Mouse (Mus musculus) brain, embryonic 14.5 days (tissue): ENCODE data around the gene Cds2. TPM values are rescaled to one million over a fixed set of nuclear protein-coding genes. Genes with fewer than 3 reads are reported as not detected.
"Not testable (repeated sequence)": the region's sequence is repeated elsewhere in the genome, so short reads cannot be mapped to it uniquely, and the experiment has no call there.

ENCODE experiments used
- DNase-seq: peaks from one replicate; pipeline ENCODE4 v3.0.0-alpha.2; 2011; ENCODE audit warnings: low read depth
- CTCF ChIP-seq: fragments of 200-500 bp; IDR thresholded peaks from 2 replicates; pipeline ENCODE4 v1.5.1; 2012; ENCODE audit warnings: inconsistent platforms, mild to moderate bottlenecking, moderate library complexity, borderline replicate concordance; ENCODE audit not compliant: insufficient read depth, insufficient read length; ENCODE audit errors: extremely low read depth
- POLR2A ChIP-seq: fragments of 200-500 bp; IDR thresholded peaks from 2 replicates; pipeline ENCODE4 v1.6.1; 2012; ENCODE audit warnings: mild to moderate bottlenecking, inconsistent platforms, borderline replicate concordance; ENCODE audit not compliant: poor library complexity, insufficient read depth, insufficient read length, severe bottlenecking; ENCODE audit errors: extremely low read depth
- polyA plus RNA-seq: library from polyadenylated mRNA; depleted of rRNA; stranded (reverse); fragments of >200 nt; gene quantifications from 2 replicates; pipeline ENCODE4 v1.2.3, GENCODE M21; 2012

The Cds2 gene
- polyA plus RNA-seq, 1 experiment: 59.5 TPM

DNA sequence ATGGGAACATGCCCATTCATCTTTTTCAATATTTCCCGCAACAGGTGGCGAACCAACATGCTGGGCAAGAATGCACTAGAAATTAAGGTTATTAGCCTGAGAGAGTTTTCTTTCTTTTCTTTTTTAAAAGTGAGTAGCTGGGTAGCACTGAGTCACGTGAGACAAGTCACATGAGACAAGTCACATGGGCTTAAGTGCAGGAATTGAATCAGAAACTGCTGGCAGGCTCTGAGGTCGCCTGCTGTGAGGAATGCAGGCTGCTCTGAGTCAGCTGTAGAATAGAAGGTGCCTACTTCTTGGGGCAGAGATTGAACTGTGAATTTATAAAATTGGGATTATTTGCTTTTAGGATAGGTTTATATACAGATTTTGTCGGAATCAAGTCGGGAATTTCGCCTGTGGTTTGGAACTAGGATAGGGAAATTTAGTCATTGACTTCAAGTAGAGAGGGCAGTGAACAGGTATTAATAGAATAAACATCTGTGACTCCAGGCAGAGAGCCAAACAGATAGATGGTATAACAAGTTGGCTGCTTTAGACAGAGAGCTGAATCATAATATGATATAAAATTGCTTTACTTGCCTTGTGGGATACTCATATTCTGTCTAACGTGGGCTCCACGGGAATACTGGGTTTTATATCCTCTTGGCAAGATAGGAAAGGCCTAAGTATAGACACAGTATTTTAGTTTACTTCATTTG is 23.6 kb downstream of the Cds2 start:
- DNase-seq: no peak
- TF ChIP-seq CTCF (no peak), POLR2A (no peak)

DNA sequence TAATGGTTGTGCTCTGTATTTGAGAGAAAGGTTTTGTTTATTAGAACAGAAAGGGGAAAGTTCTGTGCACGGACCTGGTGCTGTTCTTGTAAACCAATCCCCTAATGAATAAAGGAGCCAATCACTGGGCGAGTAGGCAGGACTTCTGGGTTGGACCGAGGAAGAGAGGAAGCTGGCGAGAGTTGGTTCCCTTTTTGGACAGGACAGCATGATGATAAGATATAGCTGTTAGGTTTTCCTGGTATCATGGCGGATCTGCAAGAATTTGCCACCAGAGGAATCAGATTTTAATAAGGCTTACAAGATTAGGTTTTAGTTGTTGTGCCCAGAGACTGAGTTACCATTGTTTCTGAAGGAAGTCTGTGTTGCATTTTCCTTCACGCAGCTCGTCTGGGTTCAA is 26.3 kb downstream of the Cds2 start:
- DNase-seq: not testable (repeated sequence)

DNA sequence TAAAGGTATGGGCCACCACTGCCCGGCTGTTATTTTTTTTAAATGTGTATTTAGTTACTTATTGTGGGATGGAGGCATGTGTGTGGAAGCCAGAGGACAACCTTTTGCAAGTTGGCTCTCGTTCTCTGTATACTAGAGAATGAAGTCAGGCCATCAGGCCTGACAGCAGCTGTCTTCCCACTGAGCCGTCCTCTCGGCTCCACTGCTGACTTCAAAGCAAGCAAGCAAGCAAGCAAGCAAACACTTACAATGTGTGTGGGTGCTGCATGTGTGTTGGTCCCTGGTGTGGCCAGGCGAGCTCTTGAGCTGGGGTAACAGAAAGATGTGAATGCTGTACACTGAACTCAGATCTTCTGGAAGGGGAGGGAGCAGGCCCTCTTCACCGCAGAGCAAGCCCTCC is 27.9 kb downstream of the Cds2 start:
- no peak for DNase-seq
- TF ChIP-seq CTCF (no peak), POLR2A (no peak)

DNA sequence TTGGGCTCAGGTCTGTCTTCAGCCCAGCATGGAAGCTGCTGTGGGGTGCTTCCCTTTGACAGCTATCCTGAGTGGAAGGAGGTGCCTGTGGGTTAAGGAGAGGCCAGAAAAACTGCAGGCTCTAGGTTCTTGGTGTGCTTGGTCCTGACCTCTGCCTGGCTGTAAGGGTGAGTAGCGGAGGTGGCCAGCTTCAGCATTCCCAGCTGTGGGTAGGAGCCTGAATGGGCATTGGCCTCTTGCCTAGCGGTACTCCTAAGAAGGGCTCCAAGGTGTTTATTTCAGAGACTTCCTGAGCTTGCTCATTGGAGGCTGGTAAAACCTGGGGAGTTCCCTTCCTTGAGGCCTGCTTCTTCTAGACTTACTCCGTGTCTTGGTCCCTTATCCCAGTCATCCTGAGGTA is 28.3 kb downstream of the Cds2 start:
- DNase-seq: no peak
- TF ChIP-seq POLR2A: no peak
- TF ChIP-seq CTCF: no peak

DNA sequence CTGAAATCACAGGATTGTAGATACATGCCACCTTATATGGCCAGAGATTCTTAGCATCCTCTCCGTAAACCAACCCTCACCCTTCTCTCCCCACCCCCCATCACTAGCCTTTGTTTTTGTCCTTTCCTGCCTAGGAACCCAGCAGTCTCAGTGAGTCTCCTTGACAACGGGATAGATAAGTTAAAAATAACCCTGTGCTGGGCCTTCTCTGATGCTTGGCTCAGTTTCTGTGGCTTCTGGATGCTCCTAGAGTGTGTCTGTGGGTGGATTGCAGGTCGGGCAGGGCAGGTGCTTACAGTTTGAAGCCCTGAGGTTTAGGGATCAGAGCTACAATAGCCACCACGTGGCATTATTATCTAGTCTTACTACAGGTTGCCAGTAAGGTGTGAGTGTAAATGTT is 29.1 kb downstream of the Cds2 start:
- DNase-seq: peak; percentile 61
- TF ChIP-seq CTCF (no peak), POLR2A (no peak)

GRCm38 (mm10) chr2:132293694-132294450 is 30.9 kb downstream of the Cds2 start:
- no peak for TF ChIP-seq POLR2A
- TF ChIP-seq CTCF: no peak
- DNase-seq: no peak

- no peak for TF ChIP-seq CTCF
- no peak for TF ChIP-seq POLR2A
- no peak for DNase-seq
These were observed 35.3 kb downstream of the Cds2 start for GRCm38 (mm10) chr2:132298250-132298649.

- TF ChIP-seq POLR2A: no peak
- TF ChIP-seq CTCF: no peak
- no peak for DNase-seq
These were observed 38.5 kb downstream of the Cds2 start for GRCm38 (mm10) chr2:132301436-132301835.

GRCm38 (mm10) chr2:132305165-132305564 is 42.2 kb downstream of the Cds2 start:
- TF ChIP-seq CTCF (no peak), POLR2A (no peak)
- no peak for DNase-seq

DNA sequence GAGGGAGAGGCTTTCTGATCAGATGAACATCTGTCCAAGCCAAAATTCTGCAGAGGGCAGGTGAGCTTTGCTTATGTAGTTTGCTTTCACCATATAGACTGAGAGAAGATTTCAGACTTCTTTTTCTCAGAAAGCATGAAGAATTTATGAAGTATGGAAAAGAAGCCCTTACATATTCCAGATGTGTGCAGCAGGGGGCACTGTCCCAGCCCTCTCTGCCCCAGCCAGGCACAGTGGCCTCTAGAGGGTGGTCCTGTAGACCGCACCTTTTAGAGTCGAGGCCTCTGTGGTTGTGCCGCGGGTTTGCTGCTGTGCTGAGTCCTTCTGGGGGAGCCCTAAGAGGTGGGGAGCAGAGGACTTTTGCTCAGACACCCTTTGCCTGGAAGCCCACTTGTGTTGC is 43.0 kb downstream of the Cds2 start:
- no peak for DNase-seq
- TF ChIP-seq POLR2A (no peak), CTCF (peak; percentile 59)

- TF ChIP-seq CTCF (no peak), POLR2A (no peak)
- DNase-seq: no peak
These were observed 44.4 kb downstream of the Cds2 start for GRCm38 (mm10) chr2:132307213-132307843.

GRCm38 (mm10) chr2:132308829-132309228 is 45.9 kb downstream of the Cds2 start:
- TF ChIP-seq CTCF (no peak), POLR2A (no peak)
- DNase-seq: no peak
